Mouse (Mus musculus) activated CD4-positive, CD25-positive, alpha-beta regulatory T cell (primary cell): ENCODE measurements around the gene Gm14139. TPM values are rescaled to one million over a fixed set of nuclear protein-coding genes. Genes with fewer than 3 reads are reported as not detected.

Experiments
- polyA plus RNA-seq, 2 experiments: library from polyadenylated mRNA; unstranded; fragments of 100-300 nt; shearing (Covaris generic); gene quantifications; one replicate each; pipeline ENCODE4 v1.2.1; 2017

The Gm14139 gene
- 1 to 10 TPM in 1 of 2 experiments, under 1 TPM in 1; 0.21 to 1.5 TPM for polyA plus RNA-seq

GRCm38 (mm10) chr2:150181570-150181999 lies at the start of gene Gm14139:
Gm14139 (plus strand) TSS chr2:150181755.

GRCm38 (mm10) chr2:150136435-150136897 lies 45.1 kb upstream of the Gm14139 start, which contains the start of gene Zfp120:
Zfp120 (minus strand) TSS chr2:150136708.

GRCm38 (mm10) chr2:150179579-150179978 lies 2.0 kb upstream of the Gm14139 start, which contains the start of gene Gm10770:
Gm10770 (minus strand) TSS chr2:150179679.

GRCm38 (mm10) chr2:150217600-150218362 lies 36.2 kb downstream of the Gm14139 start, which contains the start of gene Zfp937:
Zfp937 (plus strand) TSS chr2:150218073.

Other genes starting within 250 kb of the Gm14139 start
- 10 to 100 TPM; 23.8 to 27.9 TPM for gene Zfp120, start 45.0 kb upstream of the Gm14139 start, polyA plus RNA-seq
- gene Gm10770, start 2.1 kb upstream of the Gm14139 start, polyA plus RNA-seq = not detected
- 10 to 100 TPM; 10.2 to 12.8 TPM for gene Zfp937, start 36.3 kb downstream of the Gm14139 start, polyA plus RNA-seq
- gene Gm21994, start 73.8 kb downstream of the Gm14139 start, polyA plus RNA-seq = 10 to 100 TPM; 23.4 to 35.0 TPM
- under 1 TPM; 0.06 TPM for gene Gm14124, start 75.8 kb downstream of the Gm14139 start, polyA plus RNA-seq
- gene Gm10130, start 141.9 kb downstream of the Gm14139 start, polyA plus RNA-seq = 10 to 100 TPM; 12.6 to 22.1 TPM
- gene 3300002I08Rik, start 181.0 kb downstream of the Gm14139 start, polyA plus RNA-seq = 1 to 10 TPM; 5.8 to 7.9 TPM